Mouse (Mus musculus) hindlimb bud, embryonic 11.5 days (tissue): ENCODE measurements around the gene B4galt4.
"Not testable (repeated sequence)": the region's sequence is repeated elsewhere in the genome, so short reads cannot be mapped to it uniquely, and the experiment has no call there.

Experiments used
- DNase-seq: peaks from one replicate; pipeline ENCODE4 v3.0.0-alpha.2; 2012; ENCODE audit warnings: low read depth, low spot score; ENCODE audit errors: extremely low spot score

B4galt4 gene

GRCm38 (mm10) chr16:38767761-38768160 lies 25.7 kb downstream of the B4galt4 start:
- no peak for DNase-seq

DNA sequence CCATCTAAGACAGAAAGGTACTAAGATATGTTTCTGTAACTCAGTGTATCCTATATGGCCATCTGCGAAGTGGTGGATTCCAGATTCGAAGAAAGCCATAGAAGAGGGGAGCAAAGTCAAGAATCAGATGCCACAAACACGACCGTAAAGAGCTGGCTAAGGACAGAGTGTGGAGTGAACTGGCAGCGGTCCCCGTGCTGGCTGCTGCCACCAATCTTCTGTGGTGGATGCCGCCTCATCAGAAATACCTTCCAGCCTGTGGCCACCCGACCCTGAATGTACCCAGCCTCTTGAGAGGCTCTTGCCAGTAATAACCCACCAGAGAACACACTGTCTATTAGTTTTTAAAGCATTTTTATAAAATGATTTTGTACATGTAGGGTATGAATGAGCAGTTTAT lies 26.3 kb downstream of the B4galt4 start:
- no peak for DNase-seq

GRCm38 (mm10) chr16:38769529-38769928 lies 27.5 kb downstream of the B4galt4 start:
- DNase-seq, result no peak

DNA sequence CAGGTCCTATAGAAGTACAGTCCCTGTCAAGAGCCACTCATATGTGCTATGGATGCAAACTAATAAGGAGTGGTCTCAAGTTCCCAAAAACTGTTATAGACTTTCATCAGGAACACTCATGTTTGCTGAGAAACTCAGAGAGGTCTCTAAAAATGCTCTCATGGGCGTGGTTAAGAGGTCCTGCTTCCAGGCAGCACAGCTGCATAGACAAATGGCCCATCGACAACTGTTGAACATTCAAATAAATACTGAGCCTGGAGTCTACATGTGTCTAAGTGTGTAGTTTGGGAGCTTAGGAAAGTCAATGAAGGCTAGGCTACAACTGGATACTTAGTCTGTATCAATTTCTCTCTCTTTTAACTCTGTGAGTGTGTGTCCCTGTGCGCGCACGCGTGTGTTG lies 29.1 kb downstream of the B4galt4 start:
- DNase-seq, result no peak

DNA sequence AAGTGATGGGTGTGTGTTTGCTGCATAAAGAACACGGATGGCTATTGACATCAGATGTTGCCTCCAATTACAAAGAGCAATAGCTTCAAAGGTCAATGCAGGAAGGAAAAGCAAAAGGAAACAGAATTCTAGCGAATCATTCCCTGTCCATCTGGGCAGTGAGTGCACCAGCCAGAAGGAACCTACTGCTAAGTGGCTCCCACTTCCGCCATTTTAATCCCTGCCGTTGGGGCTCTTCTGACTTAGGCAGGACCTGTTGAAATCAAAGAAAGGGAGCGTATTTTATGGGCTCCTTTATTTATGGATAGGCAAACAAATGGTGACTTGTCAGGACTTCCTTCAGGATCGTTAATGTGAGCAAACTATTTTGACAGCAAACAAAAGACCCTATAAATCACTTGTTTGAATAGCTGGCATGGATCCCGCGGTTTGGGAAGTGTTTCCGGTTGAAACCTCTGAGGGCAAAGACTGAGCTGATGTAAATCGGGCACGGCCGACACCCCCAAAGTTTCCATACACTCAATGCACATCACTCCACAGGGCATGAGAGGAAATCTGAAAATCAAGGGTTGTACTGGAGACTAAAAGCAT lies 30.9 kb downstream of the B4galt4 start:
- DNase-seq, result no peak

DNA sequence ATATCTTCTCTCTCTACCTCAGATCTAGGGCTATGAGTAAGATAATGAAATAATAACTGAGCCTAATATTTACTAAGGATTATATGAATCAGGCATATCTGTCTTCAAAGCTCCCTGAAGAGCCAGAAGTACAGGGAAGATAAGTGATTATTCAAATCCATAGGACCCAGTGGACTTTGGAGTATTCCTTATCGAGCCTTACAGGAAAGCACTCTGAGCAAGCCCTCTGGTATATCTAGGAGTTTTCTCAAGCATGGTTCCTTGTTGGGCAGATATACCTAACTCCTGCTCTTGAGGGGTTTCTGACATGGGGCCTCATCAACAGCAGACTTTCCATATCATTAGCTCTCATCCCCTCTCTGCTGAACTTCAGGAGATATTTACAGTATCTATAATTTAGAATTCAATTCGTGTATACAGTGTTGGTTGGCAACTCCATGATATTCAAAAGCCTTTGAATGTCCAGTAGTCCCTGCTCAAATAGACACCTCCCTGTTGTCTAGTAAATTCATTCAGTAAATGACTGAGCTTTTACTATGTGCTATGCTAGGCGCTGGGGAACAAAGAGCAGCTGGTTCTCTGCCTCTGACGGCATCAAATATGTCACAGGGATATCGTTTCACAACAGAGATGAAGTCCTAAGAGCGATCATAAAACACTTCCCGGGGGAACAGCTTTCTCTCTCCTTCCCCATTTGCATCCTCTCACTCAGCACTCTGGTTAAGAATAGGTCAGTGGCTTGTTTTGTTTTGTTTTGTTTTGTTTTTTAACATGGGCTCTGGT lies 33.1 kb downstream of the B4galt4 start:
- DNase-seq, result no peak

DNA sequence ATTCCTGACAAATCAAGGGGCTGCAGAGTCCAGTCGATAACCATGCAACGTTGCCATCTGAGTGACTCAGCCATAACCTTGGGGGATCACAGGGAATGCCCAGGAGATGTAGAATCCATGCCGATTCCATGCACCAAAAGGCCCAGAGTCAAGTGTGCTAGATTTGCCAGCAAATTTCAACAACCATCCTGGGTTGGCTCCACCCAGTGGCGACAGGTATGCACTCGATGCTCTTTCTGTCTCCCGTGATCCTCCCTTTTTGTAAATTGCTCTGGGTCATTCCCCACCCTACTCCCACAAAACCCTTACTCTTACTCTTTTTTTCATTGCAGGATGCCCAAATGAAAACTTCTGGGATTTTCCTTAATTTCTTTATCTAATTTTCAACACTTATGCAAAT lies 34.3 kb downstream of the B4galt4 start:
- DNase-seq, result no peak

GRCm38 (mm10) chr16:38780960-38781572 lies 39.0 kb downstream of the B4galt4 start:
- no peak for DNase-seq

DNA sequence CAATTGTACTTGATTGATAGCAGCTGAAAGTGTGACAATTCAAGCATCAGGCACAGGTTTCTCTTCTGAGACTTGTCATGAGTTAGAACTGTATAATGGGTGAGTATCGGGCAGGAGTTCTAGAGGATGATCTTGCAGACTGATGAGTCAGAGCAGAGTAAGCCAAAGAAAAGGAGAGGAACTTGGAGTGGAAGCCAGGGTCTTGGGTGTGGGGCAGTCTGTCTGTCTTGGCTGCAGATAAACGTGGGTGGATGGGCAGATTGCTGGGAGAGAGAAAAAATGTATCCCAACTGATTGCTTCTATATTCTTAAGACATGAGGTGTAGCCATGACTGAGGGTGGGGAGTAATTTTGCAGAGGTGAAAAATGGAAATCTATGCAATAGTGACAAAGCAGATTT lies 39.9 kb downstream of the B4galt4 start:
- DNase-seq, result no peak

- no peak for DNase-seq
Measured at GRCm38 (mm10) chr16:38782524-38783067, 40.5 kb downstream of the B4galt4 start.

GRCm38 (mm10) chr16:38785301-38785700 lies 43.2 kb downstream of the B4galt4 start:
- no peak for DNase-seq

GRCm38 (mm10) chr16:38789016-38789415 lies 47.0 kb downstream of the B4galt4 start:
- DNase-seq, result no peak

DNA sequence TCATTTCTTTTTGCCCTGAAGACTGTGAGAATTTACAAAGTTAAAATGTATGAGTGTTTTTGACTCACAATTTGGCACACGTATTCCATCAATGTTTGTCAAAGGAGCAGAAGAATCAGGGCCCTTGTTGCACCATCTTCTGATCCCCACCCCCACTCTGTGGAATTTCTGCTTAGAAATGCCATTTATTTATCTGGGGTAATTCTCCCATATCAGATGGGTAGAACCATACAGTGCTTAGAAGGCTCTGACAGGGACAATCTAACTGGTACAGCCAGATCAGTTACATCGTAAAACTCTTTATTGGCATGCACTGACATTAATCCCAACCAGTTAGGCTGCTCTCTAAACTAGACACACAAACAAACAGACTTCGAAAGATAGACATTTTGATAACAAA lies 47.9 kb downstream of the B4galt4 start:
- DNase-seq, result no peak

DNA sequence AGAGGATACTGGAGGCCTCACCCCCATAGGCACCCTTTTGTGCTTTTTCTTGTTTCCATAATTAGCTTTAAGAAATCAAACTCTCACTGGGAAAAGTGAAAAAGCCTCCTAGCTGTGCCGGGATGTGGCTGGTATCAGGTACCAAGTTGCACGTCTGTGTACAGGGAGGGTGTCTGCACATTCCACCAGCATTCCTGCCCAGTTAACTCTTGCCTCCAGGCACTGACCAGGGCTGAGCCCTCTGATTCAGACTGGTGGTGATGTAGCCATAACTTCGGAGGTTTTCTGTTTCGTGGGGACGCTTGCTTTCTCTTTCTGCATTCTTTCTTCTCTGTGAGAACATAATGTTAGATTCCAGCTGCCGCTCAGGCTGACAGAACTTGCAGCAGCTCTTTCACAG lies 51.1 kb downstream of the B4galt4 start:
- DNase-seq, result no peak

DNA sequence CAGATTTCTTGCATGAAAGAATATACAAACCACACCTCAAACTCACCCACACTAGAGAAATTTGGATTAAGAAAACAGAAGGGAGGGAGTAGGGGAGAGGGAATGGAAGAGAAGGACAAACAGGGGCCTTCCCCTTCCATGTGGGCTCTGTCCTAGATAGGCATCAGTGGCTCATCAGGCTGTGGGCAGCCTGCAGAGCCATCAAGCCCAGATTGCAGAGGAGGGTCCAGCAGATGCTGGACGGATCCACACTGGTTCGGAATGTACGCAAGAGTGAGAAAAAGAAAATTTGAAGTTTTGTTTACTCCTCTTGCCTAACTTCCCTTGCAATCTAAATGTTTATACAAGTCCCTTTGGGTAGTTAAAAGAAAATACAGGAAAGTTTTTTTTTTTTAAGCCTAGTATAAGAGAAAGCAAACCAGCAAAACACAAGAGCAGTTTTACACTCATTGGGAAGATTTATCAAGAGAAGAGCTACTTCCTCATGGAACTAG lies 56.9 kb downstream of the B4galt4 start:
- DNase-seq, result no peak

DNA sequence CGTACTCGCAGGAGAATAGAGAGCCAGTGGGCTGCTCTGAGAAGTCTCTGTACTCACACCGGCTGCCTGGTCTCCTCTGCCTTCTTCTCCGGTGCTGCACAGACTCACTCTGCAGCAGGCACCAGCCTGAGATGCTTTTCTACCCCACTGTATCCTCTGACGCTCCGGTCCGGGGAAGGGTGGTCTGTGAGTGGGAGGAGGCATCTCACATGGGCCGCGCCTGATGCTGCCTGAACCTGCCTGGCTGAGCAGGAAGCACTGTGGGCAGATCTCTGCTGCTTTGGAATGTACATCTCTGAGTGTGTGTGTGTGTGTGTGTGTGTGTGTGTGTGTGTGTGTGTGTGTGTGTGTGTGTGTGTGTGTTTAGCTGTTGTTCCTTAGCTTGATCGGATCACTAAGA lies 58.0 kb downstream of the B4galt4 start, which contains the start of gene Upk1b:
TSS of gene Upk1b (minus strand) at position 238 of the 400 bp plus-strand sequence.
- no peak for DNase-seq

DNA sequence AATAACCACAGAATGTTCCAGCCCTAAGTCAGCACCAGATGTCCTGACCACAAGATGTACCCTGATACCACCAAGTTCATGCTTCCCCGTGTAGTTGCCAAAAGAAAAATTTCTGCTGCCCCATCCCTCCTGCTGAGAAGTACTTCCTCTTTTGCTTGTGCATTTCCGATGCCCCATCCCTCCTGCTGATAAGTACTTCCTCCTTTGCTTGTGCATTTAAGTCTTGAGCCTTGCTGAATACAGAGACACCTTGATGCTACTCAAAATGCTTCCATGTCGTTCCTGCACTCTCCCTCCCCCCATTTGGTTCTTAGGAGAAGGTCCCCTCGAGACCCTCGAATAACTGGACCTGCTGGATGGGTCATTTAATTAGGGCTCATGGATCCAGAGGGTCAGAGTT lies 65.7 kb downstream of the B4galt4 start:
- DNase-seq, result not testable (repeated sequence)

DNA sequence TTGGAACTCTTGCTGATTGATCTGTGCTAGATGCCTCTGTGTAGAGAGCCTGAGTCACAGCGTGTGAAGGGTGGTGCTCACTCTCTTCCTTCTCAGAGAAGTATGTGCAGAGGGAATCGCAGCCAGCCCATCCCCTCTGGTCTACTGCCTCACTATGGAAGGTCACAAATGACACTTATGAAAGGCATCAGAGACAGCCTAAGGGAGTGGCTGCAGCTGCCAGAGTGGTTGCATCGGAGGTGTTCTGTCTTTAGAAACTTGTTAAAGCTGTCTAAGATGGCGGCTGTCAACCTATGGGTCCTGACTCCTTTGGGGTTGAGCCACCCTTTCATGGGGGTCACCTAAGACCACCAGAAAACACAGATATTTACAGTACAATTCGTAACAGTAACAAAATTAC lies 68.1 kb downstream of the B4galt4 start:
- no peak for DNase-seq

- no peak for DNase-seq
Measured at GRCm38 (mm10) chr16:38812521-38812920, 70.5 kb downstream of the B4galt4 start.
